Mouse (Mus musculus): Measurements from ENCODE around the gene Ifitm7. TPM values are rescaled to one million over a fixed set of nuclear protein-coding genes. Genes with fewer than 3 reads are reported as not detected.
A peak's percentile ranks its signal among the peaks of the same experiment; 100 is the strongest.

Ifitm7 gene
- polyA plus RNA-seq, 1 experiment, result not detected

GRCm38 (mm10) chr16:13944178-13944577, 42.5 kb downstream of the Ifitm7 start:
- no peaks in the 10 kb centered on the region for H3K36me3 ChIP-seq (ENCODE audit: control insufficient read depth, insufficient read depth, low read length)
- H3K4me1 ChIP-seq (ENCODE audit: control insufficient read depth, insufficient read depth, insufficient read length, low read length), result 0 out of 2 replicates have a peak, but pooled peaks cover 3% of the 10 kb centered on the region
- H3K27me3 ChIP-seq (ENCODE audit: control insufficient read depth, insufficient read depth, low read length), result no peaks in the 10 kb centered on the region; the same call in 1 of the 2 replicates
- TF ChIP-seq POLR2A (IDR thresholded peaks at IDR 0.05; ENCODE audit: low read depth, low read length), result no peak
- TF ChIP-seq CTCF (IDR thresholded peaks at IDR 0.05; ENCODE audit: extremely low read depth, insufficient read length, insufficient replicate concordance, low read depth, low read length), result no peak
- H3K27ac ChIP-seq (ENCODE audit: insufficient read depth, low read depth, low read length), result no peak overlapping the region
- no peak overlapping the region for H3K4me3 ChIP-seq (ENCODE audit: low read depth, low read length)
- WGBS, result 43% methylated on average over 4 of the region's 4 CpGs

GRCm38 (mm10) chr16:13940847-13941395, 45.8 kb downstream of the Ifitm7 start:
- Histone ChIP-seq H3K4me1 (ENCODE audit: control insufficient read depth, insufficient read depth, insufficient read length, low read length) (0 out of 2 replicates have a peak, but pooled peaks cover 3% of the 10 kb centered on the region), H3K27me3 (ENCODE audit: control insufficient read depth, insufficient read depth, low read length) (no peaks in the 10 kb centered on the region; the same call in 1 of the 2 replicates), H3K4me3 (ENCODE audit: low read depth, low read length) (peak overlapping the region; percentile 81), H3K36me3 (ENCODE audit: control insufficient read depth, insufficient read depth, low read length) (no peaks in the 10 kb centered on the region), H3K27ac (ENCODE audit: insufficient read depth, low read depth, low read length) (no peak overlapping the region)
- TF ChIP-seq POLR2A (IDR thresholded peaks at IDR 0.05; ENCODE audit: low read depth, low read length), result no peak
- TF ChIP-seq CTCF (IDR thresholded peaks at IDR 0.05; ENCODE audit: extremely low read depth, insufficient read length, insufficient replicate concordance, low read depth, low read length), result no peak
- WGBS, result 3% methylated on average over 34 of the region's 34 CpGs

GRCm38 (mm10) chr16:13940139-13940846, 46.4 kb downstream of the Ifitm7 start:
- Histone ChIP-seq H3K4me3 (ENCODE audit: low read depth, low read length) (peak overlapping the region; percentile 81), H3K36me3 (ENCODE audit: control insufficient read depth, insufficient read depth, low read length) (no peaks in the 10 kb centered on the region), H3K27me3 (ENCODE audit: control insufficient read depth, insufficient read depth, low read length) (no peaks in the 10 kb centered on the region; the same call in 1 of the 2 replicates), H3K4me1 (ENCODE audit: control insufficient read depth, insufficient read depth, insufficient read length, low read length) (0 out of 2 replicates have a peak, but pooled peaks cover 3% of the 10 kb centered on the region), H3K27ac (ENCODE audit: insufficient read depth, low read depth, low read length) (no peak overlapping the region)
- TF ChIP-seq POLR2A (IDR thresholded peaks at IDR 0.05; ENCODE audit: low read depth, low read length), result no peak
- no peak for TF ChIP-seq CTCF (IDR thresholded peaks at IDR 0.05; ENCODE audit: extremely low read depth, insufficient read length, insufficient replicate concordance, low read depth, low read length)
- whole genome bisulfite sequencing, result 6% methylated on average over 28 of the region's 28 CpGs

Other genes starting within 250 kb of the Ifitm7 start
- gene Rrn3, start 206.2 kb downstream of the Ifitm7 start, polyA plus RNA-seq (2012; rRNA removed), result 1.6 and 2.7 TPM in 2 replicates
- 23.0 and 45.9 TPM in 2 replicates for gene Ntan1, start 168.0 kb downstream of the Ifitm7 start, polyA plus RNA-seq (2012; rRNA removed)
- 76.7 and 137 TPM in 2 replicates for gene Pdxdc1, start 83.8 kb downstream of the Ifitm7 start, polyA plus RNA-seq (2012; rRNA removed)
- 2.7 and 4.7 TPM in 2 replicates for gene Mpv17l, start 83.7 kb downstream of the Ifitm7 start, polyA plus RNA-seq (2012; rRNA removed)
- gene 2900011O08Rik, start 284 bp downstream of the Ifitm7 start, polyA plus RNA-seq (2012; rRNA removed), result 0.14 and 0.35 TPM in 2 replicates
- gene Nde1, start 176.4 kb upstream of the Ifitm7 start, polyA plus RNA-seq (2012; rRNA removed), result 9.7 and 15.8 TPM in 2 replicates
- 3.8 and 6.8 TPM in 2 replicates for gene Marf1, start 176.5 kb upstream of the Ifitm7 start, polyA plus RNA-seq (2012; rRNA removed)